Mouse (Mus musculus) lung, postnatal 0 days (tissue): ENCODE results near the gene Slc35e4. TPM values are rescaled to one million over a fixed set of nuclear protein-coding genes. Genes with fewer than 3 reads are reported as not detected.

ENCODE experiments used
- ATAC-seq: fragments of 200-750 bp; cut with Nextera tagmentation; 2 replicates; pipeline ENCODE4 v1.8.0; 2017; ENCODE audit warnings: moderate library complexity
- DNase-seq: peaks from one replicate; pipeline ENCODE4 v3.0.0-alpha.2; 2016; ENCODE audit warnings: low spot score
- H3K27ac ChIP-seq: fragments of 300-500 bp; sonication (generic); 2 replicates; pipeline ENCODE4 v1.5.1; 2014; ENCODE audit warnings: antibody characterized with exemption, mild to moderate bottlenecking, low read length, mixed read lengths
- H3K27me3 ChIP-seq: fragments of 300-500 bp; sonication (generic); replicated peaks from 2 replicates; pipeline ENCODE4 v1.6.1; 2014; ENCODE audit warnings: low read length, mixed read lengths; ENCODE audit not compliant: insufficient read depth
- H3K36me3 ChIP-seq: fragments of 300-500 bp; sonication (generic); 2 replicates; pipeline ENCODE4 v1.6.1; 2014; ENCODE audit warnings: low read length, mixed read lengths; ENCODE audit not compliant: insufficient read depth
- H3K4me1 ChIP-seq: fragments of 300-500 bp; sonication (generic); 2 replicates; pipeline ENCODE4 v1.6.1; 2014; ENCODE audit warnings: antibody characterized with exemption, low read depth, low read length, mixed read lengths; ENCODE audit not compliant: insufficient read depth
- H3K4me2 ChIP-seq: fragments of 300-500 bp; sonication (generic); replicated peaks from 2 replicates; pipeline ENCODE4 v1.6.1; 2014; ENCODE audit warnings: low read depth, mild to moderate bottlenecking, low read length, moderate library complexity, mixed read lengths
- H3K4me3 ChIP-seq: fragments of 300-500 bp; sonication (generic); 2 replicates; pipeline ENCODE4 v1.5.1; 2014; ENCODE audit warnings: low read depth, low read length
- H3K9ac ChIP-seq: fragments of 300-500 bp; sonication (generic); replicated peaks from 2 replicates; pipeline ENCODE4 v1.6.1; 2014; ENCODE audit warnings: low read depth, mild to moderate bottlenecking
- H3K9me3 ChIP-seq: fragments of 300-500 bp; sonication (generic); 2 replicates; pipeline ENCODE4 v1.6.1; 2016; ENCODE audit warnings: low read length, mixed read lengths
- CTCF ChIP-seq: IDR thresholded peaks from 2 replicates; pipeline ENCODE4 v1.5.1; 2016; ENCODE audit warnings: antibody characterized with exemption, mild to moderate bottlenecking
- EP300 ChIP-seq: IDR thresholded peaks from 2 replicates; pipeline ENCODE4 v1.6.1; 2016; ENCODE audit warnings: antibody characterized with exemption, mild to moderate bottlenecking, control low read depth
- WGBS: fragments of 180-500 bp; shearing (Covaris S2); extraction: QIAGEN DNeasy Blood & Tissue Kit; methylation state at CpG from one replicate; pipeline ENCODE4 v1.1.7; 2014; 5-methylcytosine and 5-hydroxymethylcytosine counted together
- polyA plus RNA-seq: library from polyadenylated mRNA; unstranded; fragments of >200 nt; fragmentation: Nextera tagmentation; extraction: Ambion mirVana; gene quantifications from 2 replicates; pipeline ENCODE4 v1.2.1, GENCODE M21; 2015

Gene Slc35e4
- polyA plus RNA-seq, 1 experiment from 2014 or later = 10.3 TPM

- no peak overlapping the region for H3K9ac ChIP-seq
- H3K27ac ChIP-seq = no peak overlapping the region
- H3K4me1 ChIP-seq = no peaks in the 10 kb centered on the region
- WGBS = 68% methylated on average over 19 of the region's 19 CpGs
- H3K4me2 ChIP-seq = peak overlapping the region; percentile 70
- TF ChIP-seq CTCF = peak; percentile 20; the same call in 1 of the 2 replicates
- no peak for TF ChIP-seq EP300
- H3K4me3 ChIP-seq = peak overlapping the region; percentile 30; the same call in 1 of the 2 replicates
- no peaks in the 10 kb centered on the region; the same call in 1 of the 2 replicates for H3K27me3 ChIP-seq
- H3K36me3 ChIP-seq = no peaks in the 10 kb centered on the region
- DNase-seq = no peak
- no peak for ATAC-seq
- no peaks in the 10 kb centered on the region for H3K9me3 ChIP-seq
Observed at GRCm38 (mm10) chr11:3862661-3863453, 51.6 kb downstream of the Slc35e4 start.

GRCm38 (mm10) chr11:3860361-3860760 is 54.1 kb downstream of the Slc35e4 start:
- no peaks in the 10 kb centered on the region; the same call in 1 of the 2 replicates for H3K27me3 ChIP-seq
- no peaks in the 10 kb centered on the region for H3K36me3 ChIP-seq
- H3K4me3 ChIP-seq = no peak overlapping the region
- no peak overlapping the region for H3K27ac ChIP-seq
- H3K4me2 ChIP-seq = no peak overlapping the region
- 49% methylated on average over 4 of the region's 4 CpGs for WGBS
- no peak for ATAC-seq
- H3K9me3 ChIP-seq = no peaks in the 10 kb centered on the region
- no peak overlapping the region for H3K9ac ChIP-seq
- DNase-seq = no peak
- H3K4me1 ChIP-seq = no peaks in the 10 kb centered on the region
- TF ChIP-seq EP300 (no peak), CTCF (no peak)

- Histone ChIP-seq H3K27me3 (no peaks in the 10 kb centered on the region), H3K4me3 (no peak overlapping the region), H3K36me3 (no peaks in the 10 kb centered on the region), H3K4me2 (no peak overlapping the region), H3K9me3 (no peaks in the 10 kb centered on the region), H3K9ac (no peak overlapping the region), H3K4me1 (no peaks in the 10 kb centered on the region), H3K27ac (no peak overlapping the region)
- no peak for ATAC-seq
- no peak for DNase-seq
- WGBS = 92% methylated on average over 4 of the region's 4 CpGs
- TF ChIP-seq EP300 (no peak), CTCF (no peak)
Observed at GRCm38 (mm10) chr11:3859778-3860177, 54.7 kb downstream of the Slc35e4 start.

GRCm38 (mm10) chr11:3857902-3858301 is 56.6 kb downstream of the Slc35e4 start:
- Histone ChIP-seq H3K27me3 (no peaks in the 10 kb centered on the region), H3K4me2 (no peak overlapping the region), H3K27ac (no peak overlapping the region), H3K4me3 (no peak overlapping the region), H3K4me1 (no peaks in the 10 kb centered on the region), H3K9me3 (no peaks in the 10 kb centered on the region), H3K9ac (no peak overlapping the region), H3K36me3 (no peaks in the 10 kb centered on the region)
- TF ChIP-seq EP300 (no peak), CTCF (no peak)
- ATAC-seq (no peak), DNase-seq (no peak)
- WGBS = 67% methylated on average over 5 of the region's 5 CpGs

Other genes starting within 250 kb of the Slc35e4 start
- gene Osbp2, start 50.8 kb downstream of the Slc35e4 start, polyA plus RNA-seq = 0.11 and 0.17 TPM in 2 replicates
- gene 4921536K21Rik, start 19.6 kb downstream of the Slc35e4 start, polyA plus RNA-seq = 0.23 and 0.31 TPM in 2 replicates
- 8.3 and 9.3 TPM in 2 replicates for gene Dusp18, start 19.4 kb downstream of the Slc35e4 start, polyA plus RNA-seq
- 152 and 170 TPM in 2 replicates for gene Tcn2, start 17.5 kb upstream of the Slc35e4 start, polyA plus RNA-seq
- 34.2 and 38.3 TPM in 2 replicates for gene Pes1, start 49.3 kb upstream of the Slc35e4 start, polyA plus RNA-seq
- not detected in 2 replicates for gene 4930556J24Rik, start 62.1 kb upstream of the Slc35e4 start, polyA plus RNA-seq
- gene Gal3st1, start 69.0 kb upstream of the Slc35e4 start, polyA plus RNA-seq = 20.5 and 21.1 TPM in 2 replicates
- gene Sec14l4, start 116.8 kb upstream of the Slc35e4 start, polyA plus RNA-seq = 28.0 and 35.9 TPM in 2 replicates
- 529 and 716 TPM in 2 replicates for gene Sec14l3, start 150.2 kb upstream of the Slc35e4 start, polyA plus RNA-seq
- 6.4 and 6.5 TPM in 2 replicates for gene Mtfp1, start 180.8 kb upstream of the Slc35e4 start, polyA plus RNA-seq
- gene Sec14l2, start 208.8 kb upstream of the Slc35e4 start, polyA plus RNA-seq = 6.5 and 7.6 TPM in 2 replicates
- gene Rnf215, start 220.5 kb upstream of the Slc35e4 start, polyA plus RNA-seq = 57.8 and 59.0 TPM in 2 replicates
- gene Ccdc157, start 245.6 kb upstream of the Slc35e4 start, polyA plus RNA-seq = 7.3 and 8.2 TPM in 2 replicates
- gene Sf3a1, start 245.7 kb upstream of the Slc35e4 start, polyA plus RNA-seq = 12.6 and 13.4 TPM in 2 replicates